Mouse (Mus musculus) heart, embryonic 11.5 days (tissue): Measurements from ENCODE around the gene Prkag2. TPM values are rescaled to one million over a fixed set of nuclear protein-coding genes. Genes with fewer than 3 reads are reported as not detected.

ENCODE experiments used
- ATAC-seq: fragments of 200-750 bp; cut with Nextera tagmentation; replicated peaks from 2 replicates; pipeline ENCODE4 v1.8.0; 2017; ENCODE audit warnings: moderate library complexity; ENCODE audit not compliant: insufficient number of reproducible peaks, low FRiP score, low TSS enrichment
- H3K27ac ChIP-seq: fragments of 300-500 bp; sonication (generic); 2 replicates; pipeline ENCODE4 v1.5.1; 2014; ENCODE audit warnings: mild to moderate bottlenecking, low read depth, low read length
- H3K27me3 ChIP-seq: fragments of 300-500 bp; sonication (generic); 2 replicates; pipeline ENCODE4 v1.6.1; 2014; ENCODE audit warnings: mild to moderate bottlenecking, low read length, mixed read lengths; ENCODE audit not compliant: control insufficient read depth, insufficient read depth
- H3K36me3 ChIP-seq: fragments of 300-500 bp; sonication (generic); 2 replicates; pipeline ENCODE4 v1.6.1; 2014; ENCODE audit warnings: mild to moderate bottlenecking, low read length, moderate library complexity, mixed read lengths; ENCODE audit not compliant: control insufficient read depth, insufficient read depth
- H3K4me1 ChIP-seq: fragments of 300-500 bp; sonication (generic); 2 replicates; pipeline ENCODE4 v1.6.1; 2014; ENCODE audit warnings: low read length; ENCODE audit not compliant: control insufficient read depth, insufficient read depth
- H3K4me2 ChIP-seq: fragments of 300-500 bp; sonication (generic); 2 replicates; pipeline ENCODE4 v1.6.1; 2014; ENCODE audit warnings: mild to moderate bottlenecking, moderate library complexity
- H3K4me3 ChIP-seq: fragments of 300-500 bp; sonication (generic); 2 replicates; pipeline ENCODE4 v1.5.1; 2014; ENCODE audit warnings: low read depth, low read length
- H3K9ac ChIP-seq: fragments of 300-500 bp; sonication (generic); 2 replicates; pipeline ENCODE4 v1.6.1; 2014; ENCODE audit warnings: mild to moderate bottlenecking, low read depth, low read length, moderate library complexity
- H3K9me3 ChIP-seq: fragments of 300-500 bp; sonication (generic); replicated peaks from 2 replicates; pipeline ENCODE4 v1.6.1; 2016; ENCODE audit warnings: low read length; ENCODE audit not compliant: control insufficient read depth
- WGBS: fragments of 180-500 bp; shearing (Covaris S2); extraction: QIAGEN DNeasy Blood & Tissue Kit; methylation state at CpG from one replicate; pipeline ENCODE4 v1.1.7; 2014; ENCODE audit not compliant: insufficient replicate concordance; 5-methylcytosine and 5-hydroxymethylcytosine counted together
- polyA plus RNA-seq: library from polyadenylated mRNA; unstranded; fragments of >200 nt; fragmentation: Nextera tagmentation; extraction: Ambion mirVana; gene quantifications from 2 replicates; pipeline ENCODE4 v1.2.1, GENCODE M21; 2014

Prkag2 gene
- polyA plus RNA-seq, 1 experiment from 2014 or later: 84.6 TPM

GRCm38 (mm10) chr5:25047670-25048069 is 52.8 kb downstream of the Prkag2 start:
- H3K27ac ChIP-seq: no peak overlapping the region
- ATAC-seq: no peak
- no peaks in the 10 kb centered on the region for H3K36me3 ChIP-seq
- no peaks in the 10 kb centered on the region for H3K27me3 ChIP-seq
- no peak overlapping the region for H3K9ac ChIP-seq
- H3K4me1 ChIP-seq: no peaks in the 10 kb centered on the region
- H3K9me3 ChIP-seq: no peaks in the 10 kb centered on the region
- WGBS: 65% methylated on average over 1 of the region's 1 CpGs
- H3K4me3 ChIP-seq: no peak overlapping the region
- H3K4me2 ChIP-seq: no peak overlapping the region

- H3K9me3 ChIP-seq: no peaks in the 10 kb centered on the region
- H3K4me1 ChIP-seq: peaks cover 3% of the 10 kb centered on the region; the same call in 1 of the 2 replicates
- ATAC-seq: no peak
- H3K4me2 ChIP-seq: no peak overlapping the region
- H3K27ac ChIP-seq: no peak overlapping the region
- no peaks in the 10 kb centered on the region for H3K36me3 ChIP-seq
- no peak overlapping the region for H3K9ac ChIP-seq
- WGBS: 69% methylated on average over 3 of the region's 3 CpGs
- H3K4me3 ChIP-seq: no peak overlapping the region
- no peaks in the 10 kb centered on the region for H3K27me3 ChIP-seq
These were observed 53.7 kb downstream of the Prkag2 start for GRCm38 (mm10) chr5:25046762-25047161.

- Histone ChIP-seq H3K4me3 (no peak overlapping the region), H3K36me3 (no peaks in the 10 kb centered on the region), H3K9me3 (peaks cover 2% of the 10 kb centered on the region; the same call in 1 of the 2 replicates), H3K4me2 (no peak overlapping the region), H3K9ac (no peak overlapping the region), H3K4me1 (peaks cover 16% of the 10 kb centered on the region; the same call in 1 of the 2 replicates), H3K27me3 (no peaks in the 10 kb centered on the region), H3K27ac (no peak overlapping the region)
- ATAC-seq: no peak
- 79% methylated on average over 2 of the region's 2 CpGs for WGBS
These were observed 56.4 kb downstream of the Prkag2 start for GRCm38 (mm10) chr5:25044007-25044406.

GRCm38 (mm10) chr5:25041947-25042346 is 58.5 kb downstream of the Prkag2 start:
- no peak overlapping the region for H3K4me2 ChIP-seq
- peaks cover 19% of the 10 kb centered on the region; the same call in 1 of the 2 replicates for H3K4me1 ChIP-seq
- H3K36me3 ChIP-seq: no peaks in the 10 kb centered on the region
- no peak overlapping the region for H3K9ac ChIP-seq
- no peak overlapping the region for H3K4me3 ChIP-seq
- H3K9me3 ChIP-seq: peaks cover 2% of the 10 kb centered on the region; the same call in 1 of the 2 replicates
- ATAC-seq: no peak
- WGBS: 94% methylated on average over 1 of the region's 1 CpGs
- H3K27ac ChIP-seq: no peak overlapping the region
- H3K27me3 ChIP-seq: no peaks in the 10 kb centered on the region

- ATAC-seq: 0 out of 2 replicates have a peak, but pooled peaks have one; percentile 44
- H3K4me1 ChIP-seq: peaks cover 19% of the 10 kb centered on the region; the same call in 1 of the 2 replicates
- peaks cover 2% of the 10 kb centered on the region; the same call in 1 of the 2 replicates for H3K9me3 ChIP-seq
- no peak overlapping the region for H3K9ac ChIP-seq
- WGBS: 34% methylated on average over 5 of the region's 5 CpGs
- no peak overlapping the region for H3K4me3 ChIP-seq
- H3K27me3 ChIP-seq: no peaks in the 10 kb centered on the region
- H3K4me2 ChIP-seq: no peak overlapping the region
- H3K27ac ChIP-seq: no peak overlapping the region
- no peaks in the 10 kb centered on the region for H3K36me3 ChIP-seq
These were observed 59.1 kb downstream of the Prkag2 start for GRCm38 (mm10) chr5:25041307-25041706.

- Histone ChIP-seq H3K4me1 (peaks cover 19% of the 10 kb centered on the region; the same call in 1 of the 2 replicates), H3K27me3 (no peaks in the 10 kb centered on the region), H3K36me3 (no peaks in the 10 kb centered on the region), H3K9me3 (peaks cover 2% of the 10 kb centered on the region; the same call in 1 of the 2 replicates), H3K9ac (no peak overlapping the region), H3K4me3 (no peak overlapping the region), H3K27ac (no peak overlapping the region), H3K4me2 (no peak overlapping the region)
- no peak for ATAC-seq
- WGBS: 25% methylated on average over 7 of the region's 7 CpGs
These were observed 59.5 kb downstream of the Prkag2 start for GRCm38 (mm10) chr5:25040903-25041302.

- Histone ChIP-seq H3K9me3 (peaks cover 2% of the 10 kb centered on the region; the same call in 1 of the 2 replicates), H3K4me1 (peaks cover 19% of the 10 kb centered on the region; the same call in 1 of the 2 replicates), H3K4me3 (no peak overlapping the region), H3K4me2 (no peak overlapping the region), H3K27me3 (no peaks in the 10 kb centered on the region), H3K36me3 (no peaks in the 10 kb centered on the region), H3K27ac (no peak overlapping the region), H3K9ac (no peak overlapping the region)
- ATAC-seq: no peak
- WGBS: 86% methylated on average over 2 of the region's 2 CpGs
These were observed 61.6 kb downstream of the Prkag2 start for GRCm38 (mm10) chr5:25038827-25039226.

- no peak for ATAC-seq
- 85% methylated on average over 3 of the region's 3 CpGs for WGBS
- no peaks in the 10 kb centered on the region for H3K36me3 ChIP-seq
- H3K27me3 ChIP-seq: no peaks in the 10 kb centered on the region
- H3K4me2 ChIP-seq: no peak overlapping the region
- H3K9me3 ChIP-seq: peaks cover 2% of the 10 kb centered on the region; the same call in 1 of the 2 replicates
- no peak overlapping the region for H3K27ac ChIP-seq
- peaks cover 17% of the 10 kb centered on the region for H3K4me1 ChIP-seq
- no peak overlapping the region for H3K4me3 ChIP-seq
- no peak overlapping the region for H3K9ac ChIP-seq
These were observed 65.1 kb downstream of the Prkag2 start for GRCm38 (mm10) chr5:25035391-25035790.

- Histone ChIP-seq H3K4me1 (peaks cover 29% of the 10 kb centered on the region), H3K4me2 (no peak overlapping the region), H3K27me3 (no peaks in the 10 kb centered on the region), H3K36me3 (no peaks in the 10 kb centered on the region), H3K4me3 (no peak overlapping the region), H3K9ac (no peak overlapping the region), H3K9me3 (no peaks in the 10 kb centered on the region), H3K27ac (peak overlapping the region; percentile 87)
- 50% methylated on average over 4 of the region's 4 CpGs for WGBS
- no peak for ATAC-seq
These were observed 69.0 kb downstream of the Prkag2 start for GRCm38 (mm10) chr5:25031456-25031856.
